20 mouse cellular contexts compared by ENCODE assay signal in the genomic region with DNA sequence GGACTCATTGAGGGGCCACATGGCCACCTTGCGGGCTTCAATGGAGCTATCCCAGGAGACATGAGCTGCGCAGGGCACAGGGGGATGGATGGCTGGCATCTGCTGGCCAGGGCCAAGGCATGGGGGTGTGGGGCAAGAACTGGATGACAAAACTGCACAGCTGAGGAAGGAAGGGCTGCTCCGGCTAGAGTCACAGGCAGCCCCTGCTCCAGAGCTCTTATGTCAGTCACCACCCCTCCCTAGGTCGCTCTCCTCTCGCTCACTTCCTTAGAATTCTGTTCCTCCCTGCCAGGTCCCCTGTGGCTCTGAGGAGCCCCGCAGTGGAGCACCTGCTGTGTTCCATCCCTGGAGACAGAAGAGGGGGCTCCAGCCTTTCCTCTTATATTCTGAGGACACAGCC.
A peak's percentile ranks its signal among the peaks of the same experiment; 100 is the strongest.
DNase-seq lines count a peak whose midpoint lies in the region; ATAC-seq lines count a peak whose summit lies in the region.
"Had no signal": no experiment of that assay in that cellular context is flagged by ENCODE, and none has a peak within 500 bp of the region (broad histone marks: within the 10 kb centered on the region; RNA-seq: fewer than 3 reads in every experiment).

No protein-coding gene starts in this region.

- peak overlapping the region; percentile 68 for H3K27ac ChIP-seq in hindbrain, embryonic 10.5 days
- no peak overlapping the region for H3K27ac ChIP-seq in hindbrain, embryonic 14.5 days
- no peak overlapping the region for H3K27ac ChIP-seq in midbrain, embryonic 16.5 days (ENCODE audit: low read length)
- no peak overlapping the region for H3K27ac ChIP-seq in midbrain, embryonic 15.5 days
- H3K27ac ChIP-seq in hindbrain, embryonic 13.5 days: 0 out of 2 replicates have a peak overlapping the region, but pooled peaks have one; percentile 4
- H3K27ac ChIP-seq: heart, embryonic 13.5 days had no signal

- no peak for DNase-seq in hindbrain, embryonic 10.5 days (ENCODE audit: low spot score)
- no peak for DNase-seq in hindbrain, embryonic 14.5 days (ENCODE audit: low spot score)
- no peak for DNase-seq in ovary, postnatal 14 days (ENCODE audit: low spot score)
- no peak for DNase-seq in layer of hippocampus, adult 8-10 months (ENCODE audit: low spot score in 2 of 2)
- DNase-seq: B cell, adult 2 months; cerebellum, adult 18-20 months; cerebellum, postnatal 25 days; embryo, embryonic 11 days; kidney, adult 9 months; liver, postnatal 0 days; right cerebral cortex, postnatal 25 days; thymus, postnatal 4 days had no signal

- H3K4me2 ChIP-seq in hindbrain, embryonic 14.5 days (replicated peaks): no peak overlapping the region
- H3K4me2 ChIP-seq in midbrain, embryonic 16.5 days (ENCODE audit: low read length): no peak overlapping the region
- H3K4me2 ChIP-seq in midbrain, embryonic 15.5 days: no peak overlapping the region
- no peak overlapping the region for H3K4me2 ChIP-seq in hindbrain, embryonic 13.5 days
- H3K4me2 ChIP-seq: heart, embryonic 13.5 days had no signal

- 14% methylated on average over 6 of the region's 6 CpGs for WGBS in hindbrain, embryonic 10.5 days
- WGBS in hindbrain, embryonic 14.5 days: 16% methylated on average over 6 of the region's 6 CpGs
- 26% methylated on average over 6 of the region's 6 CpGs for WGBS in midbrain, embryonic 16.5 days
- 17% methylated on average over 6 of the region's 6 CpGs for WGBS in midbrain, embryonic 15.5 days
- 13% methylated on average over 6 of the region's 6 CpGs for WGBS in hindbrain, embryonic 13.5 days

- no peak overlapping the region for H3K9ac ChIP-seq in hindbrain, embryonic 14.5 days
- no peak overlapping the region for H3K9ac ChIP-seq in midbrain, embryonic 16.5 days (ENCODE audit: low read depth, low read length)
- H3K9ac ChIP-seq in midbrain, embryonic 15.5 days: no peak overlapping the region
- 0 out of 2 replicates have a peak overlapping the region, but pooled peaks have one; percentile 43 for H3K9ac ChIP-seq in hindbrain, embryonic 13.5 days
- H3K9ac ChIP-seq: heart, embryonic 13.5 days; liver, postnatal 0 days had no signal

- no peak overlapping the region for H3K4me3 ChIP-seq in hindbrain, embryonic 10.5 days
- H3K4me3 ChIP-seq in hindbrain, embryonic 14.5 days (replicated peaks; ENCODE audit: low read length): no peak overlapping the region
- no peak overlapping the region for H3K4me3 ChIP-seq in midbrain, embryonic 16.5 days (ENCODE audit: low read depth, low read length)
- no peak overlapping the region for H3K4me3 ChIP-seq in midbrain, embryonic 15.5 days
- H3K4me3 ChIP-seq in hindbrain, embryonic 13.5 days: no peak overlapping the region
- H3K4me3 ChIP-seq: erythroblast, embryonic 14.5 days; heart, embryonic 13.5 days; megakaryocyte, embryonic 14.5 days; myocyte had no signal

- H3K9me3 ChIP-seq in hindbrain, embryonic 10.5 days: no peaks in the 10 kb centered on the region
- 0 out of 2 replicates have a peak, but pooled peaks cover 4% of the 10 kb centered on the region for H3K9me3 ChIP-seq in hindbrain, embryonic 14.5 days (ENCODE audit: control insufficient read depth, low read length)
- H3K9me3 ChIP-seq in midbrain, embryonic 16.5 days (replicated peaks; ENCODE audit: control insufficient read depth, low read length, poor library complexity, severe bottlenecking): no peaks in the 10 kb centered on the region
- H3K9me3 ChIP-seq in midbrain, embryonic 15.5 days: no peaks in the 10 kb centered on the region
- H3K9me3 ChIP-seq in hindbrain, embryonic 13.5 days: no peaks in the 10 kb centered on the region
- H3K9me3 ChIP-seq: heart, embryonic 13.5 days; megakaryocyte, embryonic 14.5 days had no signal

- H3K27me3 ChIP-seq in hindbrain, embryonic 10.5 days (ENCODE audit: insufficient read depth, poor library complexity, severe bottlenecking): peaks cover 8% of the 10 kb centered on the region; the same call in 1 of the 2 replicates
- no peaks in the 10 kb centered on the region for H3K27me3 ChIP-seq in hindbrain, embryonic 14.5 days (ENCODE audit: control insufficient read depth, insufficient read depth, low read length)
- no peaks in the 10 kb centered on the region for H3K27me3 ChIP-seq in midbrain, embryonic 16.5 days (ENCODE audit: control insufficient read depth, insufficient read depth, low read depth, low read length)
- H3K27me3 ChIP-seq in midbrain, embryonic 15.5 days (replicated peaks): no peaks in the 10 kb centered on the region
- H3K27me3 ChIP-seq in hindbrain, embryonic 13.5 days: no peaks in the 10 kb centered on the region

- ATAC-seq in hindbrain, embryonic 14.5 days (ENCODE audit: low FRiP score): no peak
- ATAC-seq in midbrain, embryonic 16.5 days: 0 out of 2 replicates have a peak, but pooled peaks have one; percentile 9
- no peak for ATAC-seq in midbrain, embryonic 15.5 days (replicated peaks)
- no peak for ATAC-seq in hindbrain, embryonic 13.5 days (ENCODE audit: low FRiP score)
- ATAC-seq: inflammation-experienced regulatory T-cells, adult 6 months; liver, postnatal 0 days had no signal

- H3K36me3 ChIP-seq in hindbrain, embryonic 10.5 days: peaks cover 44% of the 10 kb centered on the region
- H3K36me3 ChIP-seq in hindbrain, embryonic 14.5 days (replicated peaks; ENCODE audit: control insufficient read depth, insufficient read depth): peaks cover 22% of the 10 kb centered on the region
- H3K36me3 ChIP-seq in midbrain, embryonic 16.5 days (ENCODE audit: control insufficient read depth, insufficient read depth, low read length): no peaks in the 10 kb centered on the region; the same call in 1 of the 2 replicates
- H3K36me3 ChIP-seq in midbrain, embryonic 15.5 days (replicated peaks): 0 out of 2 replicates have a peak, but pooled peaks cover 2% of the 10 kb centered on the region
- H3K36me3 ChIP-seq in hindbrain, embryonic 13.5 days: peaks cover 31% of the 10 kb centered on the region

- H3K4me1 ChIP-seq in hindbrain, embryonic 10.5 days (replicated peaks): peaks cover 34% of the 10 kb centered on the region
- H3K4me1 ChIP-seq in hindbrain, embryonic 14.5 days (replicated peaks; ENCODE audit: control insufficient read depth, insufficient read depth, low read length): 0 out of 2 replicates have a peak, but pooled peaks cover 7% of the 10 kb centered on the region
- H3K4me1 ChIP-seq in midbrain, embryonic 16.5 days (ENCODE audit: control insufficient read depth, insufficient read depth, low read length): no peaks in the 10 kb centered on the region; the same call in 1 of the 2 replicates
- H3K4me1 ChIP-seq in midbrain, embryonic 15.5 days: peaks cover 10% of the 10 kb centered on the region; the same call in 1 of the 2 replicates
- peaks cover 31% of the 10 kb centered on the region for H3K4me1 ChIP-seq in hindbrain, embryonic 13.5 days (replicated peaks)
- H3K4me1 ChIP-seq: megakaryocyte, embryonic 14.5 days had no signal

Comparison
In these comparisons a context has a peak if more than half of its experiments do, and no peak if none do; other contexts are left out.
1. H3K27ac ChIP-seq: peak in hindbrain, embryonic 10.5 days (single experiment) and hindbrain, embryonic 13.5 days (single experiment); none in hindbrain, embryonic 14.5 days (single experiment), midbrain, embryonic 16.5 days (single experiment) and midbrain, embryonic 15.5 days (single experiment).